Mouse (Mus musculus) monocyte, adult 59 days (primary cell): Measurements from ENCODE around the gene Nnmt. TPM values are rescaled to one million over a fixed set of nuclear protein-coding genes. Genes with fewer than 3 reads are reported as not detected.

Experiments used
- total RNA-seq, 2 experiments: library from RNA; stranded (reverse); gene quantifications; one replicate each; pipeline ENCODE4 v1.2.4; 2023

Gene Nnmt
- under 1 TPM in 1 of 2 experiments, not detected in 1; 0.76 TPM for total RNA-seq

GRCm38 (mm10) chr9:48604939-48605598, at the start of gene Nnmt:
Gene Nnmt (minus strand): TSS chr9:48605153.

Other genes with a start within 250 kb of the Nnmt start
- gene Rexo2, start 124.5 kb downstream of the Nnmt start, total RNA-seq = 10 to 100 TPM; 60.9 to 67.5 TPM
- gene Rbm7, start 109.9 kb downstream of the Nnmt start, total RNA-seq = 100 to 1,000 TPM; 207 to 224 TPM
- gene Gm5617, start 109.7 kb downstream of the Nnmt start, total RNA-seq = 10 to 100 TPM; 28.4 to 30.6 TPM
- gene Zbtb16, start 231.1 kb upstream of the Nnmt start, total RNA-seq = 10 to 100 TPM; 24.6 to 25.3 TPM